Mouse (Mus musculus) E14TG2a.4 (cell line): ENCODE results near the gene I0C0044D17Rik.

Experiments used
- H3K27me3 ChIP-seq: 2 replicates; pipeline ENCODE4 v1.6.1; 2014; ENCODE audit warnings: low read length, control low read depth; ENCODE audit not compliant: insufficient read depth
- H3K36me3 ChIP-seq: 2 replicates; pipeline ENCODE4 v1.6.1; 2014; ENCODE audit warnings: low read length, control low read depth; ENCODE audit not compliant: insufficient read depth
- H3K4me1 ChIP-seq: replicated peaks from 2 replicates; pipeline ENCODE4 v1.6.1; 2014; ENCODE audit warnings: low read depth, low read length, control low read depth
- H3K4me3 ChIP-seq: replicated peaks from 2 replicates; pipeline ENCODE4 v1.5.1; 2014; ENCODE audit warnings: mild to moderate bottlenecking, low read length
- H3K9me3 ChIP-seq: 2 replicates; pipeline ENCODE4 v1.6.1; 2014; ENCODE audit warnings: low read length, control low read depth
- CTCF ChIP-seq: conservative IDR thresholded peaks from 2 replicates; pipeline ENCODE4 v1.5.1; 2014; ENCODE audit warnings: low read length
- NANOG ChIP-seq: IDR thresholded peaks from 2 replicates; pipeline ENCODE4 v1.6.1; 2014; ENCODE audit warnings: borderline replicate concordance, low read length, mixed read lengths
- POU5F1 ChIP-seq: IDR thresholded peaks from 2 replicates; pipeline ENCODE4 v1.6.1; 2014; ENCODE audit warnings: low read length, borderline replicate concordance

I0C0044D17Rik gene

GRCm38 (mm10) chr4:98796591-98797341 lies 26.9 kb downstream of the I0C0044D17Rik start:
- Histone ChIP-seq H3K4me1 (peaks cover 66% of the 10 kb centered on the region), H3K36me3 (peaks cover 7% of the 10 kb centered on the region; the same call in 1 of the 2 replicates), H3K27me3 (no peaks in the 10 kb centered on the region), H3K4me3 (peak overlapping the region; percentile 71), H3K9me3 (no peaks in the 10 kb centered on the region)
- TF ChIP-seq NANOG, result no peak
- no peak for TF ChIP-seq POU5F1
- TF ChIP-seq CTCF, result no peak

DNA sequence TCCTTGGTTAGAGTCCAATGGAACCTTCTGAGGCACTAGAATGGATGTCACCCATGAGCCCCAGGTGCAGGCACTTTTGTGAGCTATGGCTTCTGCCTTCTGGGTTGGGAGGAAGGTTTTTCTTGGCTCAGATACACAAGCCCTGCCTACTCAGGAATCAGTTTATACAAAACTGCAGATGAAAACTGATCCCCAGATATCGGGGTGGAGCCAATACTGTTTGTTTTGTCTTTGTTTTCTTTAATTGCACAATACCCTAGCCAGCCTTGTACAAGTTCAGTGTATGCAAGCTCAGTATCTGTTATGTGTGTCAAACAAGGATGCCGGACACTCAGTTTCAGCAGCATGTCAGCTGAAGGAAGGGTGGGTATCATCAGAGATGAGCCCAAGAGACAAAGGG lies 28.4 kb downstream of the I0C0044D17Rik start:
- no peak for TF ChIP-seq NANOG
- no peak for TF ChIP-seq POU5F1
- TF ChIP-seq CTCF, result no peak
- no peak overlapping the region for H3K4me3 ChIP-seq
- no peaks in the 10 kb centered on the region for H3K9me3 ChIP-seq
- no peaks in the 10 kb centered on the region for H3K27me3 ChIP-seq
- H3K36me3 ChIP-seq, result peaks cover 7% of the 10 kb centered on the region; the same call in 1 of the 2 replicates
- peaks cover 61% of the 10 kb centered on the region for H3K4me1 ChIP-seq

DNA sequence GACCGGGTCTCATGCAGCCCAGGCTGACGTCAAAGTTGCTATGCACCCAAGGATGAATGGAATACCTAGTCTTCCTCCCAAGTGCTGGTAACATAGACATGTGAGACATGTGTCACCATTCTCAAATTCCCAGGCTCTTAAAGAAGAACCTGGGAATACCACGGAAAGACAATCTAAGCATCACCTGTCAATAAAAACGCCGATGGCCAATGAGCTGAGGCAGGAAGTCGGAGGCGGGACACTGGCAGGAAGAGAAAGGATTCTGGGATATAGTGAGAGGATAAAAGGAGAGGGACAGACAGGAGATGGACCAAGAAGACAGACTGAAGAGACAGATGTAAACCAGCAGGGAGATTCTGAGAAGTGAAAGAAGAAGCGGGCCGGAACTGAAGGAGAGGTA lies 30.2 kb downstream of the I0C0044D17Rik start:
- Histone ChIP-seq H3K4me3 (peak overlapping the region; percentile 29), H3K9me3 (no peaks in the 10 kb centered on the region), H3K27me3 (no peaks in the 10 kb centered on the region), H3K36me3 (peaks cover 7% of the 10 kb centered on the region; the same call in 1 of the 2 replicates), H3K4me1 (peaks cover 63% of the 10 kb centered on the region)
- TF ChIP-seq NANOG (no peak), POU5F1 (no peak), CTCF (no peak)

GRCm38 (mm10) chr4:98790721-98791120 lies 32.9 kb downstream of the I0C0044D17Rik start:
- Histone ChIP-seq H3K4me1 (peaks cover 71% of the 10 kb centered on the region), H3K27me3 (no peaks in the 10 kb centered on the region), H3K36me3 (peaks cover 2% of the 10 kb centered on the region; the same call in 1 of the 2 replicates), H3K9me3 (no peaks in the 10 kb centered on the region), H3K4me3 (no peak overlapping the region)
- TF ChIP-seq NANOG (no peak), POU5F1 (no peak), CTCF (no peak)

DNA sequence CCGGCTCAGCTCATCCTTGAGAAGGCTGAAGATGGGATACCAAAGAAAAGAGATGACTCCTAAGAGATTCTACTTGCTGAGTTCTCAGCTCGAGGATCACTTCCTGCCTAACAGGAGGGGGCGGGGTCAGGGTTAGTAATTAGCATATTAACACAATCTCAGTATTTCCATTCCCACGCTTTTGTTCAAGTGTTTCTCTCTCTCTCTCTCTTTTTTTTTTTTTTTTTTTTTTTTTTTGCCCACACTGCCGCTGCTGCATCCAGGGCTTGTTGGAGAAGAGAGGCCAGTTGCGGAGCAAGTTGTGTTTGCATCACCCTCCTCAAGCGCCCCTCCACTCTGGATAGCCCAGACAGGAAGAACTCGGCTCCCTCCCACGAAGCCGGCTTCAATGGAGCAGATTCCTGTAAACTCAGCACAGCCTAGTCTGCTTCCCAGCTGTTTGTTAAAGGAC lies 33.8 kb downstream of the I0C0044D17Rik start:
- TF ChIP-seq POU5F1 (no peak), CTCF (no peak), NANOG (no peak)
- Histone ChIP-seq H3K27me3 (no peaks in the 10 kb centered on the region), H3K4me1 (peaks cover 73% of the 10 kb centered on the region)

DNA sequence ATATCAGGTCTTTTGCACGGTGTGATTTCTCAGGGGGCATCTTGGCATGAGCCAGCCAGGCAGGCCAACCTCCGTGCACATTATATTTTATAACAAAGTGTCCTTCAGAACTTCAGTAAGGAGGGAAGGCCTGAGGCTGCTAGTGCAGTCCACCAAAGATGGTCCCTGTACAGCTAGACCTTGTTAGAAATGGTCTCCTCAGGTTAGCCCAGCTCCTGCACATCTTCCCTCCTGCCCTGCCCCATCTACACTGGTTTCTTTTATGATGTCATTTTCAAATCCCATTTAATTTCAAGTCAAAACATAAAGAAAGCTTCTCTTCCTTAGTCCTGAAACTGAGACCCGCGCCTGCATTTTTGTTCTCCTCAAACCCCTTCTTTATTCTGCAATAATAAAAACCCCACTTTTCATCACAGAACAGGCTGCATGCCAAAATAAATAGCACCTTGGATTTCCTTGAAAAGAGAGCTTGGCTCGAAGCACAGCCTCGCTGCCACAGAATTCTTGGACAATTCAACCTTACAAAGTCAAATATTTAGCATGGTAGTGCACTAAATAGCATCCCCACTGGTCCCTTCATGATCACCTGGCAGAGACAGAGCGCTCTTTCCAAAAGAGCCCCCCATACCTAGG lies 34.4 kb downstream of the I0C0044D17Rik start:
- TF ChIP-seq NANOG (no peak), CTCF (no peak), POU5F1 (no peak)
- Histone ChIP-seq H3K36me3 (no peaks in the 10 kb centered on the region), H3K9me3 (no peaks in the 10 kb centered on the region), H3K4me1 (peaks cover 73% of the 10 kb centered on the region), H3K27me3 (no peaks in the 10 kb centered on the region), H3K4me3 (peak overlapping the region; percentile 43; the same call in 1 of the 2 replicates)

More for the DNA sequence above, 33.8 kb downstream of the I0C0044D17Rik start:
- Histone ChIP-seq H3K36me3 (no peaks in the 10 kb centered on the region), H3K9me3 (no peaks in the 10 kb centered on the region), H3K4me3 (peak overlapping the region; percentile 43)

- no peaks in the 10 kb centered on the region for H3K9me3 ChIP-seq
- TF ChIP-seq POU5F1 (no peak), CTCF (no peak), NANOG (peak; percentile 76)
- peaks cover 91% of the 10 kb centered on the region for H3K4me1 ChIP-seq
- H3K4me3 ChIP-seq, result peak overlapping the region; percentile 30; the same call in 1 of the 2 replicates
- no peaks in the 10 kb centered on the region for H3K36me3 ChIP-seq
- H3K27me3 ChIP-seq, result no peaks in the 10 kb centered on the region
These were observed 37.4 kb downstream of the I0C0044D17Rik start for GRCm38 (mm10) chr4:98786281-98786680.

DNA sequence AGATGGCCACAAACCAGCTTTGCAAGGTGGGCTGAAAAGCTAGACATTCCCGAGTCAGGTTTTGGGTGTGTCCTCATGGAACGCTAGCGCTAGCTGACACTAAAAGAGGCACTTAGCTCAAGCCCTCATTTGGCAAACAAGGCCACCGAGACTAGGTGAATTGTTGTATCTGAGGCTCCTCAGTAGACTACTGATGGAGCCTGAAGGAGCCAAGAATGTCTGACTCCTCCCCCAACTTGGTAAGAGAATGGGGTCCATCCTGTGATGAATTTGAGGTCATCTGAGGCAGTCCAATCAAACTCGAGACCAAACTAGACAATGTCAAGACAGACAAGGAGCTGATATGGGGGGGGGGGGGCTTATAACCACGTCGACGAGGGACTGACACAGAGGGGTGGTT lies 37.8 kb downstream of the I0C0044D17Rik start:
- Histone ChIP-seq H3K36me3 (no peaks in the 10 kb centered on the region), H3K9me3 (no peaks in the 10 kb centered on the region), H3K4me3 (0 out of 2 replicates have a peak overlapping the region, but pooled peaks have one; percentile 4), H3K27me3 (no peaks in the 10 kb centered on the region), H3K4me1 (peaks cover 91% of the 10 kb centered on the region)
- TF ChIP-seq NANOG (no peak), POU5F1 (no peak), CTCF (no peak)

DNA sequence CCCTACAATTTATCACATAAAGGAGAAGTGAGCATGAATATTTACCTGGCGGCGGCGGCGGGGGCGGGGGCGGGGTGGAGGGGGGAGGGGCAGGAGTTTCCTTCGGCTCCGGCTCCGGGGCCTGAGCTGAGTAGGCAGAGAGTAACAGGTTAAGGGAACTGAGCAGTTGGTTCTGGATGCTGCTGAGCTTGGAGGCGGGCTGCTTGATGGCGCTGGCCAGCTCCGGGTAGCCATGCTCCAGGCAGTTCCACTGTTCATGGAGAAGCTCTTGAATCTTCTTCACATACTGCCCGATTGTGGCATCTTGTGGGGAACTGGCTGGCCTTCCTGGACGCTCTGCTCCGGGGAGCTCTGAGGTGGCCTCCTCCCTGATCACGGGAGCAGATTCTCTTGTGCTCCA lies 45.4 kb downstream of the I0C0044D17Rik start:
- H3K9me3 ChIP-seq, result no peaks in the 10 kb centered on the region
- TF ChIP-seq CTCF (no peak), POU5F1 (no peak), NANOG (no peak)

More for the DNA sequence above, 45.4 kb downstream of the I0C0044D17Rik start:
- Histone ChIP-seq H3K4me3 (peak overlapping the region; percentile 17; the same call in 1 of the 2 replicates), H3K36me3 (peaks cover 9% of the 10 kb centered on the region; the same call in 1 of the 2 replicates), H3K27me3 (peaks cover 6% of the 10 kb centered on the region), H3K4me1 (peaks cover 49% of the 10 kb centered on the region)
